Mouse (Mus musculus): Measurements from ENCODE around the gene Nhlrc1. TPM values are rescaled to one million over a fixed set of nuclear protein-coding genes. Genes with fewer than 3 reads are reported as not detected.

The Nhlrc1 gene
- total and polyA plus RNA-seq, 2 experiments from 2014 or later, result 16.2 to 19.9 TPM

- WGBS, result 64% methylated on average over 4 of the region's 4 CpGs
- H3K27me3 ChIP-seq (ENCODE audit: insufficient read depth, low read length), result no peaks in the 10 kb centered on the region
These were observed 17.3 kb downstream of the Nhlrc1 start for GRCm38 (mm10) chr13:46997355-46997754.

DNA sequence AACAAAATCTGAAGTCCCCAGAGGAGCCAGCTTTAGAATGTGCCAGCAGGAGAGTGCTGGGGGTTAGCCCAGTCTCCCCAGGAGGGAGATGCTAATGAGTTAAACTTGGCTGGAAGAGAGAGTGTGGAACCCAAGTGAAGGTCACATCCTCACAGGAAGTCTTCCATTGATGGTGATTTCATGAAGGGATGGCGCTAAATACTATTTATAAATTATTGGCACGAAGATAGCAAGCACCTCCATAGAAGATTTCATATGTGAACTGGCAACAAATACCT lies 21.4 kb downstream of the Nhlrc1 start:
- ATAC-seq (ENCODE audit: low FRiP score) (no peak), DNase-seq (ENCODE audit: low spot score) (peak; percentile 15)
- H3K4me2 ChIP-seq (ENCODE audit: low read depth, low read length, poor library complexity, severe bottlenecking), result no peak overlapping the region
- H3K27ac ChIP-seq (ENCODE audit: low read depth, low read length), result no peak overlapping the region
- no peak overlapping the region for H3K9ac ChIP-seq (replicated peaks; ENCODE audit: low read length, poor library complexity, severe bottlenecking)
- H3K4me3 ChIP-seq (ENCODE audit: low read depth, low read length), result no peak overlapping the region
- WGBS, result 79% methylated on average over 2 of the region's 2 CpGs
- no peak for TF ChIP-seq CTCF (IDR thresholded peaks at IDR 0.05)
- no peaks in the 10 kb centered on the region for H3K4me1 ChIP-seq (ENCODE audit: insufficient read depth, low read length)
- H3K9me3 ChIP-seq (ENCODE audit: low read length), result no peaks in the 10 kb centered on the region
- H3K36me3 ChIP-seq (ENCODE audit: insufficient read depth, low read length), result no peaks in the 10 kb centered on the region
- no peaks in the 10 kb centered on the region for H3K27me3 ChIP-seq (ENCODE audit: insufficient read depth, low read length)

More at GRCm38 (mm10) chr13:46997355-46997754, 17.3 kb downstream of the Nhlrc1 start:
- Histone ChIP-seq H3K36me3 (ENCODE audit: insufficient read depth, low read length) (no peaks in the 10 kb centered on the region), H3K4me3 (ENCODE audit: low read depth, low read length) (no peak overlapping the region), H3K9me3 (ENCODE audit: low read length) (no peaks in the 10 kb centered on the region), H3K27ac (ENCODE audit: low read depth, low read length) (no peak overlapping the region), H3K9ac (replicated peaks; ENCODE audit: low read length, poor library complexity, severe bottlenecking) (no peak overlapping the region), H3K4me2 (ENCODE audit: low read depth, low read length, poor library complexity, severe bottlenecking) (no peak overlapping the region), H3K4me1 (ENCODE audit: insufficient read depth, low read length) (no peaks in the 10 kb centered on the region)
- ATAC-seq (ENCODE audit: low FRiP score) (no peak), DNase-seq (ENCODE audit: low spot score) (no peak)
- no peak for TF ChIP-seq CTCF (IDR thresholded peaks at IDR 0.05)

DNA sequence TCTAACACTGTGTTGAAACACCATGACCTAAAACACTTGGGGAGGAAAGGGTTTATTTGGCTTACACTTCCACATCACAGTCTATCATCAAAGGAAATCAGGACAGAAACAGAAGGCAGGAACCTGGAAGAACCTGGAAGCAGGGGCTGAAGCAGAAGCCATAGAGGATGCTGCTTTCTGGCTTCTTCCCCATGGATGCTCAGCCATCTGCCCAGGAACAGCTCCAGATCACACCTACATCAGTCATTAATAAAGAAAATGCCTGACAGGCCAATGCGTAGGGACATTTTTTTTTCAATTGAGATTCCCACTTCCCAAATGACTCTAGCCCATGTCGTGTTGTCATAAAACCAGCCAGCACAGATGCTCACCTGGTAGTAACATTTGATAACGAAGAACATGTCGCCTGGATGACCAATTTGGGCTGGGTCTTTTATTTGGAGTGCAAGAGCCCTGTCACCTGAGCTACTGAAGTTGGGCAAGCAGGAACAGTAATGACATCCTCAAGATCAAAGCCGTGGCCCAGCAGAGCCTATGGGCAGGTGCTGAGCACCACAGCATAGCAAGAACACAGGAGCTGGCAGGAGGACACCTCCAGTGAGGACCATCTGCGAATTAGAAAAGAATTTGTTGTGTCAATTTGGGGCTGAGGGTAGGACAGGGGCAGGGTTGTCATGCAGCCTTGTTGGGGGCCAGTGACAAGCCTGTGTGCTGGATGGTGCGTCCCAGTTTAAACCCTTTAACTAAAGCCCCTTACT lies 22.0 kb downstream of the Nhlrc1 start:
- TF ChIP-seq CTCF (IDR thresholded peaks at IDR 0.05), result no peak
- 71% methylated on average over 7 of the region's 7 CpGs for WGBS
- Histone ChIP-seq H3K27ac (ENCODE audit: low read depth, low read length) (no peak overlapping the region), H3K4me1 (ENCODE audit: insufficient read depth, low read length) (no peaks in the 10 kb centered on the region), H3K4me3 (ENCODE audit: low read depth, low read length) (no peak overlapping the region), H3K9ac (replicated peaks; ENCODE audit: low read length, poor library complexity, severe bottlenecking) (no peak overlapping the region), H3K27me3 (ENCODE audit: insufficient read depth, low read length) (no peaks in the 10 kb centered on the region), H3K36me3 (ENCODE audit: insufficient read depth, low read length) (no peaks in the 10 kb centered on the region), H3K4me2 (ENCODE audit: low read depth, low read length, poor library complexity, severe bottlenecking) (no peak overlapping the region), H3K9me3 (ENCODE audit: low read length) (no peaks in the 10 kb centered on the region)
- DNase-seq (ENCODE audit: low spot score), result peak; percentile 28
- no peak for ATAC-seq (ENCODE audit: low FRiP score)

- Histone ChIP-seq H3K27ac (ENCODE audit: low read depth, low read length) (no peak overlapping the region), H3K4me1 (ENCODE audit: insufficient read depth, low read length) (no peaks in the 10 kb centered on the region), H3K27me3 (ENCODE audit: insufficient read depth, low read length) (no peaks in the 10 kb centered on the region), H3K4me3 (ENCODE audit: low read depth, low read length) (no peak overlapping the region), H3K36me3 (ENCODE audit: insufficient read depth, low read length) (no peaks in the 10 kb centered on the region), H3K4me2 (ENCODE audit: low read depth, low read length, poor library complexity, severe bottlenecking) (no peak overlapping the region), H3K9ac (replicated peaks; ENCODE audit: low read length, poor library complexity, severe bottlenecking) (no peak overlapping the region), H3K9me3 (ENCODE audit: low read length) (no peaks in the 10 kb centered on the region)
- ATAC-seq (ENCODE audit: low FRiP score) (no peak), DNase-seq (ENCODE audit: low spot score) (no peak)
- 47% methylated on average over 4 of the region's 4 CpGs for WGBS
- TF ChIP-seq CTCF (IDR thresholded peaks at IDR 0.05), result no peak
These were observed 24.2 kb downstream of the Nhlrc1 start for GRCm38 (mm10) chr13:46990376-46991011.

DNA sequence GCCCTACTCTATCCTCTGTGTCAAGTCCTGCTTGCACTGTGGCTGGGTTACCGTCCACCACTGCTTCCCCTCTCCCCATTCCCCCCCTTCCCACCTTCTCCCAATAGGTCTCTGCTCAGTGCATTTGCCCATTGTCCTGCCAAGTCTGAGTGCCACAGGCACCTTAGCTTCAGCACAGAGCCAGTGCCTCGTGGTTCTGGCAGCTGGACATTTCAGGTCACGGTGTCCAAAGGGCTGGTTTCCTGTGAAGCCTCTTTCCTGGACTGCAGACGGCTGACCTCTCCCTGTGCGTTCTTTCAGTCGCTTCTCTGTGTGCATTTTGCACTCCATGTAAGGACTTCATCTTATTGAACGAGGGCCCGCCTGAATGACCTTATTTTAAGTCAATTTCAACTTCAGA lies 26.7 kb downstream of the Nhlrc1 start:
- Histone ChIP-seq H3K27me3 (ENCODE audit: insufficient read depth, low read length) (no peaks in the 10 kb centered on the region), H3K9ac (replicated peaks; ENCODE audit: low read length, poor library complexity, severe bottlenecking) (no peak overlapping the region), H3K4me3 (ENCODE audit: low read depth, low read length) (no peak overlapping the region), H3K27ac (ENCODE audit: low read depth, low read length) (no peak overlapping the region), H3K4me1 (ENCODE audit: insufficient read depth, low read length) (no peaks in the 10 kb centered on the region), H3K4me2 (ENCODE audit: low read depth, low read length, poor library complexity, severe bottlenecking) (no peak overlapping the region), H3K9me3 (ENCODE audit: low read length) (no peaks in the 10 kb centered on the region), H3K36me3 (ENCODE audit: insufficient read depth, low read length) (no peaks in the 10 kb centered on the region)
- 78% methylated on average over 8 of the region's 8 CpGs for WGBS
- no peak for TF ChIP-seq CTCF (IDR thresholded peaks at IDR 0.05)
- ATAC-seq (ENCODE audit: low FRiP score) (no peak), DNase-seq (ENCODE audit: low spot score) (no peak)

GRCm38 (mm10) chr13:46986208-46986607 lies 28.4 kb downstream of the Nhlrc1 start:
- DNase-seq (ENCODE audit: low spot score), result no peak
- Histone ChIP-seq H3K27ac (ENCODE audit: low read depth, low read length) (no peak overlapping the region), H3K4me1 (ENCODE audit: insufficient read depth, low read length) (no peaks in the 10 kb centered on the region), H3K9me3 (ENCODE audit: low read length) (no peaks in the 10 kb centered on the region), H3K27me3 (ENCODE audit: insufficient read depth, low read length) (no peaks in the 10 kb centered on the region), H3K4me3 (ENCODE audit: low read depth, low read length) (no peak overlapping the region), H3K36me3 (ENCODE audit: insufficient read depth, low read length) (no peaks in the 10 kb centered on the region), H3K4me2 (ENCODE audit: low read depth, low read length, poor library complexity, severe bottlenecking) (no peak overlapping the region), H3K9ac (replicated peaks; ENCODE audit: low read length, poor library complexity, severe bottlenecking) (no peak overlapping the region)
- no peak for ATAC-seq (ENCODE audit: low FRiP score)
- 62% methylated on average over 6 of the region's 6 CpGs for WGBS
- TF ChIP-seq CTCF (IDR thresholded peaks at IDR 0.05), result no peak

Measured in midbrain, postnatal 0 days (tissue).